Comparison of ENCODE assay signal across 17 mouse cellular contexts in the genomic region with DNA sequence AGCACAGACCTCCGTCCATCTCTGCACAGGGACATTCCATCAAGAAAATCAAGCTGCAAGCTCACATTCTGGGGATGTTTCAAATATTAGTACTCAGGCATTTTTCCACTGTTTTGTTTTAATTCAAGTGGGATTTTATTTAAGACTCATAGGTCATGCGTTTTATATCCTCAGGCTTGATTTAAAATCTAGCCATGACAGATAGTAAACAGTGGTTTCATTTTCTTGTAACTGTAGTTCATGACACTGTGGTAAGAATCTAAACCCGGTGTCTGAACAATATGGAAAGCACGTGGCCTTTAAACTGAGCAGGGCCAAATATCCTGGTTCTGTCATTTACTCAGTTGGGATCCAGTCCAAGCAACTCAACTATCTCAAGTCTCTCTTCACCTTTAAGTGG.
DNase-seq lines count a peak whose midpoint lies in the region; ATAC-seq and TF ChIP-seq lines count a peak whose summit lies in the region.
"Had no signal": no experiment of that assay in that cellular context is flagged by ENCODE, and none has a peak within 500 bp of the region (broad histone marks: within the 10 kb centered on the region; RNA-seq: fewer than 3 reads in every experiment).

No protein-coding gene starts in this region.

- H3K4me3 ChIP-seq in gastrocnemius, adult 2 months: no peak overlapping the region
- H3K4me3 ChIP-seq in kidney, embryonic 14.5 days (ENCODE audit: low read length): no peak overlapping the region
- H3K4me3 ChIP-seq: embryonic facial prominence, embryonic 15.5 days; forebrain, embryonic 15.5 days; heart, embryonic 12.5 days; hindbrain, embryonic 15.5 days had no signal

- no peaks in the 10 kb centered on the region for H3K27me3 ChIP-seq in kidney, embryonic 14.5 days (ENCODE audit: control insufficient read depth, insufficient read depth, low read length)
- H3K27me3 ChIP-seq: CH12.LX; embryonic facial prominence, embryonic 15.5 days; forebrain, embryonic 15.5 days; heart, embryonic 12.5 days; hindbrain, embryonic 15.5 days had no signal

- H3K27ac ChIP-seq in gastrocnemius, adult 2 months: 0 out of 2 replicates have a peak overlapping the region, but pooled peaks have one; percentile 6
- H3K27ac ChIP-seq in kidney, embryonic 14.5 days (ENCODE audit: low read depth, low read length): peak overlapping the region; percentile 55; the same call in 1 of the 2 replicates
- H3K27ac ChIP-seq: embryonic facial prominence, embryonic 15.5 days; forebrain, embryonic 15.5 days; hindbrain, embryonic 15.5 days had no signal

- intact Hi-C loops in gastrocnemius, adult 2 months (cut with DNase I): no loop called here

- no peak overlapping the region for H3K4me2 ChIP-seq in kidney, embryonic 14.5 days (replicated peaks; ENCODE audit: low read depth, low read length)
- H3K4me2 ChIP-seq: embryonic facial prominence, embryonic 15.5 days; forebrain, embryonic 15.5 days; heart, embryonic 12.5 days; hindbrain, embryonic 15.5 days had no signal

- ATAC-seq in kidney, embryonic 14.5 days (ENCODE audit: low FRiP score, low TSS enrichment): peak; percentile 71
- ATAC-seq in CD4-positive, CD25-positive, alpha-beta regulatory T cell, adult 4 months: no peak
- ATAC-seq: forebrain, embryonic 15.5 days had no signal

- DNase-seq in gastrocnemius, adult 2 months: no peak
- no peak for DNase-seq in gastrocnemius, adult 8-10 months (ENCODE audit: low spot score in 2 of 2)
- DNase-seq in kidney, adult 18-20 months: no peak
- peak; percentile 71 for DNase-seq in 3T3-L1 (ENCODE audit: low read depth, low spot score)
- DNase-seq in kidney, postnatal 10 days: peak; percentile 10
- DNase-seq: adrenal gland, adult 8-10 months; cerebellum, adult 11 months; cerebellum, adult 8-10 months; embryo, embryonic 11 days; gastrocnemius, postnatal 14 days had no signal

- no peaks in the 10 kb centered on the region for H3K36me3 ChIP-seq in kidney, embryonic 14.5 days (ENCODE audit: control insufficient read depth, insufficient read depth, low read length)
- H3K36me3 ChIP-seq: embryonic facial prominence, embryonic 15.5 days; forebrain, embryonic 15.5 days; heart, embryonic 12.5 days; hindbrain, embryonic 15.5 days had no signal

- WGBS in kidney, embryonic 14.5 days: 40% methylated on average over 4 of the region's 4 CpGs

- no peak overlapping the region for H3K9ac ChIP-seq in kidney, embryonic 14.5 days (ENCODE audit: low read depth, low read length)
- H3K9ac ChIP-seq: embryonic facial prominence, embryonic 15.5 days; forebrain, embryonic 15.5 days; heart, embryonic 12.5 days; hindbrain, embryonic 15.5 days had no signal

- TF ChIP-seq CTCF in gastrocnemius, adult 2 months (IDR thresholded peaks at IDR 0.05): no peak

- peaks cover 10% of the 10 kb centered on the region; the same call in 1 of the 2 replicates for H3K4me1 ChIP-seq in kidney, embryonic 14.5 days (ENCODE audit: control insufficient read depth, insufficient read depth, low read length)
- H3K4me1 ChIP-seq: embryonic facial prominence, embryonic 15.5 days; forebrain, embryonic 15.5 days; hindbrain, embryonic 15.5 days had no signal

- H3K9me3 ChIP-seq in kidney, embryonic 14.5 days (ENCODE audit: control insufficient read depth, low read length): no peaks in the 10 kb centered on the region
- H3K9me3 ChIP-seq: embryonic facial prominence, embryonic 15.5 days; forebrain, embryonic 15.5 days; heart, embryonic 12.5 days; hindbrain, embryonic 15.5 days had no signal

Comparison
In these comparisons a context has a peak if more than half of its experiments do, and no peak if none do; other contexts are left out.
1. DNase-seq: peak in 3T3-L1 (single experiment) and kidney, postnatal 10 days (single experiment); none in gastrocnemius, adult 2 months (single experiment), gastrocnemius, adult 8-10 months (0 of 2) and kidney, adult 18-20 months (single experiment).